Mouse (Mus musculus) large intestine, adult 2 months (tissue): ENCODE results near the gene Slc1a5. TPM values are rescaled to one million over a fixed set of nuclear protein-coding genes. Genes with fewer than 3 reads are reported as not detected.

Experiments used
- DNase-seq: peaks from one replicate; pipeline ENCODE4 v3.0.0-alpha.2; 2012; ENCODE audit warnings: low read depth, low spot score
- WGBS: fragments of 180-500 bp; shearing (Covaris S2); methylation state at CpG from one replicate; pipeline ENCODE4 v1.1.7; 2018; 5-methylcytosine and 5-hydroxymethylcytosine counted together
- polyA plus RNA-seq: library from polyadenylated mRNA; depleted of rRNA; stranded (reverse); fragments of >200 nt; gene quantifications from 2 replicates; pipeline ENCODE4 v1.2.3, GENCODE M21; 2012; rRNA removed

Slc1a5 gene
- 82.4 and 114 TPM in 2 replicates for polyA plus RNA-seq

- 2% methylated on average over 34 of the region's 34 CpGs for WGBS
Observed at GRCm38 (mm10) chr7:16780825-16781554, at the start of gene Slc1a5. Gene Slc1a5 (plus strand): TSS chr7:16781340.

GRCm38 (mm10) chr7:16731893-16732422 is 49.2 kb upstream of the Slc1a5 start:
- WGBS: 10% methylated on average over 7 of the region's 7 CpGs
- DNase-seq: no peak

More at GRCm38 (mm10) chr7:16780825-16781554, at the start of gene Slc1a5:
- peak; percentile 91 for DNase-seq

- DNase-seq: no peak
- WGBS: 37% methylated on average over 10 of the region's 10 CpGs
Observed at GRCm38 (mm10) chr7:16737606-16738072, 43.5 kb upstream of the Slc1a5 start.

- DNase-seq: peak; percentile 98
- WGBS: 1% methylated on average over 34 of the region's 34 CpGs
Observed at GRCm38 (mm10) chr7:16738073-16738696, 43.0 kb upstream of the Slc1a5 start, which contains the start of gene Ap2s1. Gene Ap2s1 (plus strand): TSS chr7:16738410.

GRCm38 (mm10) chr7:16739056-16739604 is 42.0 kb upstream of the Slc1a5 start:
- DNase-seq: no peak
- 31% methylated on average over 10 of the region's 10 CpGs for WGBS

GRCm38 (mm10) chr7:16745373-16745772 is 35.8 kb upstream of the Slc1a5 start:
- no peak for DNase-seq
- WGBS: 67% methylated on average over 4 of the region's 4 CpGs

- peak; percentile 45 for DNase-seq
- WGBS: 59% methylated on average over 3 of the region's 3 CpGs
Observed at GRCm38 (mm10) chr7:16746093-16746492, 35.0 kb upstream of the Slc1a5 start.

GRCm38 (mm10) chr7:16747656-16748055 is 33.5 kb upstream of the Slc1a5 start:
- 86% methylated on average over 6 of the region's 6 CpGs for WGBS

GRCm38 (mm10) chr7:16752016-16752415 is 29.1 kb upstream of the Slc1a5 start:
- 23% methylated on average over 12 of the region's 12 CpGs for WGBS
- DNase-seq: no peak

More at GRCm38 (mm10) chr7:16747656-16748055, 33.5 kb upstream of the Slc1a5 start:
- no peak for DNase-seq

- 65% methylated on average over 17 of the region's 17 CpGs for whole genome bisulfite sequencing
- no peak for DNase-seq
Observed at GRCm38 (mm10) chr7:16755362-16756017, 25.6 kb upstream of the Slc1a5 start.

- 86% methylated on average over 11 of the region's 11 CpGs for WGBS
- DNase-seq: no peak
Observed at GRCm38 (mm10) chr7:16758872-16759574, 22.1 kb upstream of the Slc1a5 start.

GRCm38 (mm10) chr7:16760292-16760691 is 20.8 kb upstream of the Slc1a5 start:
- WGBS: 12% methylated on average over 8 of the region's 8 CpGs
- no peak for DNase-seq

- WGBS: 51% methylated on average over 9 of the region's 10 CpGs
- no peak for DNase-seq
Observed at GRCm38 (mm10) chr7:16761005-16761481, 20.1 kb upstream of the Slc1a5 start.

- no peak for DNase-seq
- WGBS: 69% methylated on average over 5 of the region's 5 CpGs
Observed at GRCm38 (mm10) chr7:16761630-16762029, 19.5 kb upstream of the Slc1a5 start.

GRCm38 (mm10) chr7:16763463-16764218 is 17.5 kb upstream of the Slc1a5 start:
- 77% methylated on average over 7 of the region's 7 CpGs for WGBS
- no peak for DNase-seq

GRCm38 (mm10) chr7:16766443-16766842 is 14.7 kb upstream of the Slc1a5 start:
- WGBS: 61% methylated on average over 2 of the region's 2 CpGs
- DNase-seq: no peak

- DNase-seq: no peak
- WGBS: 48% methylated on average over 5 of the region's 5 CpGs
Observed at GRCm38 (mm10) chr7:16775888-16776287, 5.3 kb upstream of the Slc1a5 start.

GRCm38 (mm10) chr7:16780076-16780475 is 1.1 kb upstream of the Slc1a5 start:
- WGBS: 29% methylated on average over 5 of the region's 5 CpGs
- no peak for DNase-seq

- no peak for DNase-seq
- WGBS: under 1% methylated on average over 10 of the region's 10 CpGs
Observed at GRCm38 (mm10) chr7:16781555-16781815, 345 bp downstream of the Slc1a5 start.
